Mouse (Mus musculus): ENCODE measurements at regions not wholly inside any gene's neighbourhood (a gene's known extent, or its start where the extent isn't known, plus 50 kb on each side); places are given as distances from the start of the nearest gene placed in this dataset.
A peak's percentile ranks its signal among the peaks of the same experiment; 100 is the strongest.

DNA sequence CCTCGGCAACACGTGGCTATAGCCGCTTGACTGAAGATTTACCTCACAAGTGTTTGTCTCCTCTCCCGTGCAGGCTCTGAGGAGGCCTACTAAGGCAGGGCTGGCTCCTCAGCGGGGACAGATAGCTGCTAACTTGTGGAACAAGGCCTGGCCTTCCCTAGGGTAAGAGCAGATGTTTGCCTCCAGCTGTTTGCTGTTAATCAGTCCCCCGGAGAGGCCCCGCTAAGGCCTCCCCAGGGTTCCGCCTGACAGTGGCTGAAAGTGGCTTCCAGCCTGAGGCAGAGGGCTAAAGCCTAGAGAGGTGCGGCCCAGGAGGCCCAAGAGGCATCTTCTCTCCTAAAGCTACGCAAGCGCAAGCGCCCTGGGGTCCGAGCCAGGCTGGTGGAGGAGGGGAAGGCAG, 52.1 kb upstream of the Dlx4 start:
- WGBS, result 30% methylated on average over 13 of the region's 13 CpGs
- H3K9ac ChIP-seq (replicated peaks; ENCODE audit: low read length), result 0 out of 2 replicates have a peak overlapping the region, but pooled peaks have one; percentile 19
- H3K9me3 ChIP-seq (replicated peaks; ENCODE audit: control insufficient read depth, low read length), result no peaks in the 10 kb centered on the region
- peaks cover 6% of the 10 kb centered on the region; the same call in 1 of the 2 replicates for H3K4me1 ChIP-seq (ENCODE audit: control insufficient read depth, insufficient read depth, low read length)
- no peak for ATAC-seq (replicated peaks; ENCODE audit: insufficient number of reproducible peaks, low FRiP score, low TSS enrichment, low read depth)
- H3K27ac ChIP-seq (replicated peaks; ENCODE audit: low read depth, low read length), result no peak overlapping the region
- H3K36me3 ChIP-seq (replicated peaks; ENCODE audit: control insufficient read depth, insufficient read depth, low read depth, low read length), result no peaks in the 10 kb centered on the region
- peaks cover 12% of the 10 kb centered on the region for H3K27me3 ChIP-seq (ENCODE audit: control insufficient read depth, insufficient read depth, low read length)
- peak; percentile 33 for DNase-seq (ENCODE audit: low spot score)
- H3K4me2 ChIP-seq (ENCODE audit: low read depth, low read length), result no peak overlapping the region
- no peak overlapping the region for H3K4me3 ChIP-seq (ENCODE audit: low read depth, low read length)

DNA sequence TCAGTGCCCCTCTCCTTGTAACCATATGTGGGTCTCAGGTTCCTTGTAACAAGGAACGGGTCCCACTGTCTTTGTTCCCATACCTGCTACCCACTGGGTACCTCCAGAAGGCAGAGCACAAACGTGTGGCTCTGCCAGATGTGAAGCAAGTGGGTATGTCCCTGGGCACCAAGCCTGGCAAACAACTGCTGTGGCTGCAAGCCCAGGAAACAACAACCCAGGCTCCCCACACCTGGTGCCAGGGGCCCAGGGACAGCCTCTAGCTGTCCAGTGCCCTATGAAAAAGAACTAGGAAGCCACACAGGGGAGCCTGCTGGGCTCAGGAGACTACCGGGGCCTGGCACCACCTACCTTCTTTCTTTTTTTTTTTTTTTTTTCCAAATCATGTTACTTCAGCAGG, 54.9 kb upstream of the Dlx4 start:
- ATAC-seq (replicated peaks; ENCODE audit: insufficient number of reproducible peaks, low FRiP score, low TSS enrichment, low read depth) (no peak), DNase-seq (ENCODE audit: low spot score) (no peak)
- WGBS, result 55% methylated on average over 3 of the region's 3 CpGs
- Histone ChIP-seq H3K4me1 (ENCODE audit: control insufficient read depth, insufficient read depth, low read length) (peaks cover 6% of the 10 kb centered on the region), H3K27me3 (ENCODE audit: control insufficient read depth, insufficient read depth, low read length) (peaks cover 9% of the 10 kb centered on the region), H3K9me3 (replicated peaks; ENCODE audit: control insufficient read depth, low read length) (no peaks in the 10 kb centered on the region), H3K36me3 (replicated peaks; ENCODE audit: control insufficient read depth, insufficient read depth, low read depth, low read length) (no peaks in the 10 kb centered on the region), H3K4me2 (ENCODE audit: low read depth, low read length) (no peak overlapping the region), H3K27ac (replicated peaks; ENCODE audit: low read depth, low read length) (no peak overlapping the region), H3K9ac (replicated peaks; ENCODE audit: low read length) (no peak overlapping the region), H3K4me3 (ENCODE audit: low read depth, low read length) (no peak overlapping the region)

DNA sequence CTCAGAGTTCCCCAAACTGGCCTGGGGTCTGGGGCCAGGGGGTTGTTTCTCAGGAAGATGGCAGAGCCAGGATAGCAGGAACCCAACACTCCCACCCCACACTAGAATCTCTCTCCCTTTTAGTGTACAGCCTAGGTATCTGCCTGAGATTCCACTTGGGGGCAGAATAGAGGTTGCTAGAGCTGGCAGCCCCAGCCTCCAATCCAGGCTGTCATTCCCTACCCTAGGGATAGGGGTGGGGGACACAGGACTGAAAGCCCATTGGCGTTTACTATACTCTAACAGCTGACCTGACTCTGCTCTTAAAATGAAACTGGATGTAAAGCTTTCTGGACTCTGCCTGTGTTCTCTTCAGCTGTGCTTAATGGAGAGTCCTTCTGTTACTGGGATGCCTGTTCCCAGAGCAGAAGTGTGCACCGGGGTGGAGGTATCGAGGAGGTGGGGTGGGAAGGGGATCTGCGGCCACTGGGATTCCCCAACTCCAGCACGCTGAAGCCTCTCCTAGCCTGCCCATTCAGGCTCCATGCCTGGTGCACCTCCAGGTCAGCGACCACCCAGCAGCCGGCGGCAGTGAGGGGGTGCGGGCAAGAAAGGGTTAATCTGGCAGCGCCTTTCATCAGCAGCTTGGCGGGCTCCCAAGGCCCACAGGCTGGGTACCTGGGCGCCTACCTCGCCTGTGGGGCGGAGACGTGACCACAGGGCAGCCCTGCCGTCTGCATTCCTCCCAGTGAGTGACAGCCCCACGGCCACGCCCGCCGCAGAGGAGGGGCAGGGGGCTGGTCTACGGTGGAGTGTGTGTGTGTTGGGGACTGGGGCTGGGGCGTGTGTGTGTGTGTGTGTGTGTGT, 50.9 kb upstream of the Tac4 start:
- H3K9ac ChIP-seq (replicated peaks; ENCODE audit: low read length), result peak overlapping the region; percentile 11
- peaks cover 16% of the 10 kb centered on the region for H3K4me1 ChIP-seq (ENCODE audit: control insufficient read depth, insufficient read depth, low read length)
- peak overlapping the region; percentile 49 for H3K4me2 ChIP-seq (ENCODE audit: low read depth, low read length)
- peak overlapping the region; percentile 59 for H3K27ac ChIP-seq (replicated peaks; ENCODE audit: low read depth, low read length)
- no peaks in the 10 kb centered on the region for H3K27me3 ChIP-seq (ENCODE audit: control insufficient read depth, insufficient read depth, low read length)
- 1% methylated on average over 18 of the region's 22 CpGs for WGBS
- H3K4me3 ChIP-seq (ENCODE audit: low read depth, low read length), result peak overlapping the region; percentile 14; the same call in 1 of the 2 replicates
- ATAC-seq (replicated peaks; ENCODE audit: insufficient number of reproducible peaks, low FRiP score, low TSS enrichment, low read depth), result peak; percentile 76
- H3K36me3 ChIP-seq (replicated peaks; ENCODE audit: control insufficient read depth, insufficient read depth, low read depth, low read length), result no peaks in the 10 kb centered on the region
- peak; percentile 83 for DNase-seq (ENCODE audit: low spot score)
- no peaks in the 10 kb centered on the region for H3K9me3 ChIP-seq (replicated peaks; ENCODE audit: control insufficient read depth, low read length)

DNA sequence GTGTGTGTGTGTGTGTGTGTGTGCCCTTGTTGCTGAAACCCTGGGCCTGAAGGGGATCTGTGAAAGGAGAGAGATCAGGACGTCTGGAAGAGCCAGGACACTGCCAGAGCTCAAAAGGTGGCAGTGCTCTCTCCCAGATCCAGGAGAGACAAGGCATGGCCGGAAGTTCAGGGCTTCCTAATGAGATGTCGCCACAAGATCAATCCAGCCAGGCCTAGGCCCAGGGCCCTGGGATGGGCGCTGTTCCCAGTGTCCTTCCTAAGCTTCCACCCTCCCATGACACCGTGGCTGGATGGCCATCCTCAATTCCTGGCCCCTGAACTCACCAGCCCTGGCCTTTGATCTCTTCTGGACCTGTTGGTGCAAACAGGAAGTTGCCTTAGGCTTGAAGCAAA, 50.3 kb upstream of the Tac4 start:
- Histone ChIP-seq H3K4me3 (ENCODE audit: low read depth, low read length) (no peak overlapping the region), H3K27me3 (ENCODE audit: control insufficient read depth, insufficient read depth, low read length) (no peaks in the 10 kb centered on the region), H3K27ac (replicated peaks; ENCODE audit: low read depth, low read length) (0 out of 2 replicates have a peak overlapping the region, but pooled peaks have one; percentile 35), H3K9ac (replicated peaks; ENCODE audit: low read length) (peak overlapping the region; percentile 11), H3K9me3 (replicated peaks; ENCODE audit: control insufficient read depth, low read length) (no peaks in the 10 kb centered on the region), H3K36me3 (replicated peaks; ENCODE audit: control insufficient read depth, insufficient read depth, low read depth, low read length) (no peaks in the 10 kb centered on the region), H3K4me2 (ENCODE audit: low read depth, low read length) (no peak overlapping the region; the same call in 1 of the 2 replicates), H3K4me1 (ENCODE audit: control insufficient read depth, insufficient read depth, low read length) (peaks cover 16% of the 10 kb centered on the region)
- ATAC-seq (replicated peaks; ENCODE audit: insufficient number of reproducible peaks, low FRiP score, low TSS enrichment, low read depth) (no peak; the same call in 1 of the 2 replicates), DNase-seq (ENCODE audit: low spot score) (peak; percentile 23)
- WGBS, result 27% methylated on average over 5 of the region's 5 CpGs

All from embryonic facial prominence, embryonic 11.5 days (tissue).